Mouse (Mus musculus) heart, embryonic 15.5 days (tissue): ENCODE data around the gene Phf2. TPM values are rescaled to one million over a fixed set of nuclear protein-coding genes. Genes with fewer than 3 reads are reported as not detected.

Experiments used
- ATAC-seq: fragments of 200-750 bp; cut with Nextera tagmentation; replicated peaks from 2 replicates; pipeline ENCODE4 v1.8.0; 2017; ENCODE audit warnings: low read depth, moderate TSS enrichment; ENCODE audit not compliant: insufficient number of reproducible peaks, insufficient read depth, low FRiP score
- H3K27ac ChIP-seq: fragments of 300-500 bp; sonication (generic); 2 replicates; pipeline ENCODE4 v1.5.1; 2015; ENCODE audit warnings: mild to moderate bottlenecking, inconsistent platforms
- H3K27me3 ChIP-seq: fragments of 300-500 bp; sonication (generic); 2 replicates; pipeline ENCODE4 v1.6.1; 2015; ENCODE audit warnings: inconsistent platforms
- H3K36me3 ChIP-seq: fragments of 300-500 bp; sonication (generic); 2 replicates; pipeline ENCODE4 v1.6.1; 2015; ENCODE audit warnings: mild to moderate bottlenecking, inconsistent platforms
- H3K4me1 ChIP-seq: fragments of 300-500 bp; sonication (generic); replicated peaks from 2 replicates; pipeline ENCODE4 v1.6.1; 2015; ENCODE audit warnings: inconsistent platforms
- H3K4me2 ChIP-seq: fragments of 300-500 bp; sonication (generic); 2 replicates; pipeline ENCODE4 v1.6.1; 2015; ENCODE audit warnings: inconsistent platforms, mild to moderate bottlenecking, moderate library complexity
- H3K4me3 ChIP-seq: fragments of 300-500 bp; sonication (generic); 2 replicates; pipeline ENCODE4 v1.5.1; 2015; ENCODE audit warnings: mild to moderate bottlenecking, inconsistent platforms
- H3K9ac ChIP-seq: fragments of 300-500 bp; sonication (generic); 2 replicates; pipeline ENCODE4 v1.6.1; 2015; ENCODE audit warnings: mild to moderate bottlenecking, inconsistent platforms
- H3K9me3 ChIP-seq: fragments of 300-500 bp; sonication (generic); replicated peaks from 2 replicates; pipeline ENCODE4 v1.6.1; 2016; ENCODE audit warnings: inconsistent platforms
- WGBS: fragments of 180-500 bp; shearing (Covaris S2); methylation state at CpG from one replicate; pipeline ENCODE4 v1.1.7; 2015; ENCODE audit warnings: mixed read lengths; 5-methylcytosine and 5-hydroxymethylcytosine counted together
- polyA plus RNA-seq: library from polyadenylated mRNA; unstranded; fragments of >200 nt; fragmentation: Nextera tagmentation; extraction: Ambion mirVana; gene quantifications from 2 replicates; pipeline ENCODE4 v1.2.1, GENCODE M21; 2015

Gene Phf2
- polyA plus RNA-seq, 1 experiment from 2014 or later, result 3.4 TPM

GRCm38 (mm10) chr13:48774506-48774905, 96.4 kb downstream of the Phf2 start:
- Histone ChIP-seq H3K27me3 (no peaks in the 10 kb centered on the region), H3K36me3 (no peaks in the 10 kb centered on the region), H3K4me3 (no peak overlapping the region), H3K9ac (no peak overlapping the region), H3K4me2 (no peak overlapping the region), H3K4me1 (0 out of 2 replicates have a peak, but pooled peaks cover 2% of the 10 kb centered on the region), H3K27ac (peak overlapping the region; percentile 0; the same call in 1 of the 2 replicates), H3K9me3 (no peaks in the 10 kb centered on the region)
- ATAC-seq, result 0 out of 2 replicates have a peak, but pooled peaks have one; percentile 47
- 27% methylated on average over 7 of the region's 7 CpGs for WGBS

GRCm38 (mm10) chr13:48768109-48768508, 102.8 kb downstream of the Phf2 start:
- ATAC-seq, result no peak
- Histone ChIP-seq H3K4me2 (no peak overlapping the region), H3K4me1 (no peaks in the 10 kb centered on the region), H3K27ac (no peak overlapping the region), H3K36me3 (no peaks in the 10 kb centered on the region), H3K9ac (no peak overlapping the region), H3K27me3 (peaks cover 3% of the 10 kb centered on the region; the same call in 1 of the 2 replicates), H3K9me3 (no peaks in the 10 kb centered on the region), H3K4me3 (no peak overlapping the region)
- 80% methylated on average over 11 of the region's 11 CpGs for WGBS

- no peak for ATAC-seq
- WGBS, result 50% methylated on average over 11 of the region's 11 CpGs
- Histone ChIP-seq H3K4me1 (no peaks in the 10 kb centered on the region), H3K27ac (no peak overlapping the region), H3K4me2 (no peak overlapping the region), H3K9ac (no peak overlapping the region), H3K27me3 (peaks cover 3% of the 10 kb centered on the region; the same call in 1 of the 2 replicates), H3K4me3 (no peak overlapping the region), H3K36me3 (no peaks in the 10 kb centered on the region), H3K9me3 (no peaks in the 10 kb centered on the region)
These were observed 107.1 kb downstream of the Phf2 start for GRCm38 (mm10) chr13:48763701-48764245.

GRCm38 (mm10) chr13:48760855-48761436, 110.0 kb downstream of the Phf2 start:
- Histone ChIP-seq H3K9me3 (no peaks in the 10 kb centered on the region), H3K4me2 (no peak overlapping the region), H3K27ac (no peak overlapping the region), H3K36me3 (no peaks in the 10 kb centered on the region), H3K4me3 (no peak overlapping the region), H3K9ac (no peak overlapping the region), H3K4me1 (no peaks in the 10 kb centered on the region), H3K27me3 (no peaks in the 10 kb centered on the region)
- no peak for ATAC-seq
- 76% methylated on average over 8 of the region's 8 CpGs for WGBS

GRCm38 (mm10) chr13:48756769-48757168, 114.2 kb downstream of the Phf2 start:
- H3K9me3 ChIP-seq, result no peaks in the 10 kb centered on the region
- no peaks in the 10 kb centered on the region for H3K4me1 ChIP-seq
- no peak for ATAC-seq
- no peak overlapping the region for H3K27ac ChIP-seq
- H3K36me3 ChIP-seq, result no peaks in the 10 kb centered on the region
- WGBS, result 45% methylated on average over 15 of the region's 15 CpGs
- no peak overlapping the region for H3K4me3 ChIP-seq
- H3K27me3 ChIP-seq, result no peaks in the 10 kb centered on the region; the same call in 1 of the 2 replicates
- no peak overlapping the region for H3K9ac ChIP-seq
- no peak overlapping the region for H3K4me2 ChIP-seq

Other genes with a start within 250 kb of the Phf2 start
- 4.6 and 7.4 TPM in 2 replicates for gene Ptpdc1, start 245.5 kb downstream of the Phf2 start, polyA plus RNA-seq
- gene Barx1, start 208.1 kb downstream of the Phf2 start, polyA plus RNA-seq, result 0.20 and 0.48 TPM in 2 replicates
- 16.9 and 18.1 TPM in 2 replicates for gene Fam120a, start 96.9 kb upstream of the Phf2 start, polyA plus RNA-seq